Mouse (Mus musculus) layer of hippocampus, postnatal 36 days (tissue): ENCODE data around the gene Prrg4. TPM values are rescaled to one million over a fixed set of nuclear protein-coding genes. Genes with fewer than 3 reads are reported as not detected.
"Not testable (repeated sequence)": the region's sequence is repeated elsewhere in the genome, so short reads cannot be mapped to it uniquely, and the experiment has no call there.

Experiments used
- DNase-seq, 2 experiments: peaks; one replicate each; pipeline ENCODE4 v3.0.0; 2022
- total RNA-seq, 2 experiments: library from RNA; stranded (reverse); gene quantifications; 2 replicates each; pipeline ENCODE4 v1.2.3; 2021

Gene Prrg4
- total RNA-seq, 2 experiments from 2014 or later, result 0.20 to 0.56 TPM

DNA sequence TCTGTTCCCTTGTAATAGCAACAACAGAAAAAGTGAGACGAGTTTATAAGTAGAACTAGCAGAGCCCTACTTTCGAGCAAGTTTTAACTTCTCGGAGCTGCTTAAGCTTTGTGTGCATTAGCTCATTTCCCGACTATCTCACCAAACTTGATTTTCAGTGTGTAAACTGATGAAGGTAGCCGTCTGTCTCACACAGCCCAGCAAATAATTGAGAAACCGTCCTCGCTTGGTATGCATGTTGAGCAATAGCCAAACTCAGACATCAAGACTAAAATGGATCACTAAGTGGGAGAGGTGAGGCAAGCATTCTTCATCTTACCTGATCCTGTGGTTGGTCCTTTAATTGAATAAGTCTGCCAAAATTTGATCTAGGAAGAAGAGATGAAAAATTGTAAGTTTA, 7.9 kb downstream of the Prrg4 start:
- no peak for DNase-seq

DNA sequence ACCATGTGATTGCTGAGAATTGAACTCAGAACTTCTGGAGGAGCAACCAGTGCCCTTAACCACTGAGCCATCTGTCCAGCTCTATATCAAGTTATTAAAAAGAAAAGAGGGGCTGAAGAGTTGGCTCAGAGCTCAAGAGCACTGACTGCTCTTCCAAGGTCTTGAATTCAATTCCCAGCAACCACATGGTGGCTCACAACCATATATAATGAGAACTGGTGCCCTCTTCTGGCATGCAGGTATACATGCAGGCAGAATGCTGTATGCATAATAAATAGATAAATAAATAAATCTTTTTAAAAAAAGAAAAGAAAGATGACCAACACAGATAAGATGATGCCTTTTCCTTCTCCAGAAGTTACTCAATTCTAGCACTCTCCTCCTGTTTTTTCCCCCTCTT, 8.7 kb downstream of the Prrg4 start:
- no peak for DNase-seq

DNA sequence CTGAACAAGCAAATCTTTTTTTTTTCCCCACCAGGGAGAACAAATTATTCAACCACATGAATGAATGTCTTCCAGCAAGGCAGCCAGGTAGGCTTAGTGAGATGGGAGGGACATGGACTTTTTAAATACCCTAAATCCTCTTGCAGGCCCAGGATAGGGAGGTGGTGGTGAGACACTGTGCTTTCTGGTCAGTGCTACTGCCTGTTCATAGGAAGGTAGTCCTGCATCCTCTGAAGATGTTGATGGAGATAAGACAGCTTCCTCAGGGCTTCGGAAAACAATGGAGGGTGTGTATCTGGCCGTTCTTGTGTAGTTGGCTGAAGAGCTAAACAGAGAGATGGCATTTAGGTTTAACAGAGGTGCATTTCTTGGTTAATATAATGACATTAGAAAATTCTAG, 17.2 kb downstream of the Prrg4 start:
- DNase-seq, result no peak

DNA sequence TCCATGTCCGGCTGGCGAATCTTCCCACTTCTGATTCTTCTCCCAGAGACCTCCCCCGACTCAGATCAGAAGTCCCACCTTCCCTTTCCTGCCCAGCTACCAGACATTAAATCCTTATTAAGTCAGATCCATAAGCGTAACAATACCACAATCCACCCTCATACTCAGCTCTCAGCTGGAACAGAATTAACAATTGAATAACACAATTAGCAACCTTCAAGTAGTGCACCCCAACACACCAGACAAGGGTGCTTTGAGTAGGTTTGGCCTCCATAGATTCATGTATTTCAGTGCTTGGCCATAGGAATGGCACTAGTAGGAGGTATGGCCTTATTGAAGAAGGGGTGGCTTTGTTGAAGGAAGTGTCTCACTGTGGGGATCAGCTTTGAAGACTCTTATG, 23.5 kb downstream of the Prrg4 start:
- no peak for DNase-seq

DNA sequence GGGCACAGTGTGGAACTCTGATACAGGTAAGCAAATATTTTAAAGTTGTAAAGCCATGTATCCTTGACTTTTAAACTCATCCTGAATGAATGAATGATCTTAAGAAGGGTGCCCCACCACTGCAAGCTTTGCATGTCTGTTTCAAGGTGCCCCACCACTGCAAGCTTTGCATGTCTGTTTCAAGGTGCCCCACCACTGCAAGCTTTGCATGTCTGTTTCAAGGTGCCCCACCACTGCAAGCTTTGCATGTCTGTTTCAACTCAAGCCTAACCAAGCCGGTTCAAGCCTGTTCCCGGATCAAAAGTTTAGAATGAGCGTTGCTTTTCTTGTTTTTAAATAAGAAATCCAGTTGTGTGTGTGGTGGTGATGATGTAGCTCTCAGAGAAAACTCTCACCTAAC, 30.9 kb downstream of the Prrg4 start:
- DNase-seq, result not testable (repeated sequence)

DNA sequence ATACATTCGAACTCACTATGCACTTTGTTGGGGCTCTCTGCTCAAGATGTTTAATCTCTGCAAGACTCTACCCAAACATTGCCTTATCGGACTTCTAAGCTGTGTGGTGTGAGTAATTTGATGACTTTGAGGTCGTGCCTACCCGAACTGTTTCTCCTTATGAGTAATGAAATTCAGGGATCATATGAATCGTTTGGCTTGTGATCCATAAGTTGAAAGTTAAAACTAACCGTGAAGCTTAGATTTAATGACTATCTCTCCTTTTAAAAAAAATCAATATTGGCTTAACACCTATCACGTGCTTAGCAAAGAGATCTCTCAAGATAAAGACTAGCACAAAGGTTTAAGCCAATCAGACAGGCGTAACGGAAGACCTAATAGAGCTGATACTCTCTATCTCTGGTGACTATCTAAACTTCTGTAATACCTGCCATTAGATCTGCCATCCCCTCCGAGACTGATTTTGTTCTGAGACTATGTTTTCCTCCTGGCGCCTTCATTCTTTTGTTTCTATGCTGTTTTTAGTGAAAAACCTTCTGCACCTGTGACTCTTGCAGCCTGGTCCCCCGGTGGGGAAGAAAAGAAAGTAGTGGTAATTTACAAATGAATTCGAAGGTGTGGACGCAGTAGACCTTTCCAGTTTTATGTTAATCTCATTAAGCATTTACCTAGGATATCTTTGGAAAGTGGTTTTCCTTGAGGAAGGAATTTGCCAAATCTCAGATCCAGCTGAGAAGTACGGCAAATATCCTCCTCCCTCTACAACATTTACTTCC, 31.9 kb downstream of the Prrg4 start:
- no peak for DNase-seq

DNA sequence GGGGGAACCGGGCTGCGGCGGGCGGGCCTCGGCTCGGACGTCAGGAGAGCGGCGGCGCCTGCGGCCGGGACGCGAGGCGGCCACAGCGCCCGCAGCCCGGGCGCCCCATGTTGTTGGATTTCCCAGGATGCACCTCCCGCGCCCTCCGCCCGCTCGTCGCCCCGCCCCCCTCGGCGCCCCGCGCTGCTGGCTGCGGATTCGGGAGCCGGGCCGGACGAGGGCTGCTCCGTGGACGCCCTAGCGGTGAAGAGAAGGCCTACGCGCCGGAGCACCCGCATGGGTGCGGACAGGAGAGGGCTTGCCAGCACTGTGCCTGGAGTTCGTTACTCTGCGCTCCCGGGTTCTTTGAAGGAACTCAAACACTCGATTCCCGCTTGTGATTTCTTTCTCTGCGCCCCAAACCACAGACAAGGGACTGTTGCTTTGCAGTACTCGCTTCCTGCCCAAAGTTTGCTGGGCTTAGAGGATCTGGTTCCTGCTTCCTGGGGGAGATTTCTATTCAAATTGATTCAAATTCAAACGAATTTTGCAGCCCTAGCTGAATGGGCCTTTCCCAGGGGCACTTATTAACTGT, 32.7 kb downstream of the Prrg4 start:
- DNase-seq, result peak; percentile 86 to 87

DNA sequence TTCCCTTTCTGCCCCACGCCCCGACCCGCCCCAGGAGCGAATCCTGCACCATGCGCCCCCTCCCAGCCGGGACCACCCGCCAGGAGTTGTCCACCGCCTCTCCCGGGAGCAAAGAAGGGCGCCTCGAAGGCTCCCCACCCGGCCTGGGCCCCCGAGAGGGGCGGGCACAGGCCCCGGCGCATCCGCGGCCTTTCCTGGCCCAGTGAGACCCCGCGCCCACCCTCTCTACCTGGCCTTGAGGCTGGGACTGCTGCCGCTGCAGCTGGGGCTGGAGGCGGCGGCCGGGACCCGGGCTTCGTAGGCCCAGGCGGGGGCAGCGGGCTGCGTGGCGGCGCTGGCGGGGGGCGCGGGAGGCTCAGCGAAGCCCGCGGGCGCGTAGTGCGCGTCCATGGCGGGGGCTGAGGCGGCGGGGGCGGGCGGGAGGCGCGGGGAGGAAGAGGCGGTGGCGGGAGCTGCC, 33.3 kb downstream of the Prrg4 start, which contains the start of gene Qser1:
Gene Qser1 (minus strand): TSS at position 390 of the 457 bp plus-strand sequence.
- no peak for DNase-seq

DNA sequence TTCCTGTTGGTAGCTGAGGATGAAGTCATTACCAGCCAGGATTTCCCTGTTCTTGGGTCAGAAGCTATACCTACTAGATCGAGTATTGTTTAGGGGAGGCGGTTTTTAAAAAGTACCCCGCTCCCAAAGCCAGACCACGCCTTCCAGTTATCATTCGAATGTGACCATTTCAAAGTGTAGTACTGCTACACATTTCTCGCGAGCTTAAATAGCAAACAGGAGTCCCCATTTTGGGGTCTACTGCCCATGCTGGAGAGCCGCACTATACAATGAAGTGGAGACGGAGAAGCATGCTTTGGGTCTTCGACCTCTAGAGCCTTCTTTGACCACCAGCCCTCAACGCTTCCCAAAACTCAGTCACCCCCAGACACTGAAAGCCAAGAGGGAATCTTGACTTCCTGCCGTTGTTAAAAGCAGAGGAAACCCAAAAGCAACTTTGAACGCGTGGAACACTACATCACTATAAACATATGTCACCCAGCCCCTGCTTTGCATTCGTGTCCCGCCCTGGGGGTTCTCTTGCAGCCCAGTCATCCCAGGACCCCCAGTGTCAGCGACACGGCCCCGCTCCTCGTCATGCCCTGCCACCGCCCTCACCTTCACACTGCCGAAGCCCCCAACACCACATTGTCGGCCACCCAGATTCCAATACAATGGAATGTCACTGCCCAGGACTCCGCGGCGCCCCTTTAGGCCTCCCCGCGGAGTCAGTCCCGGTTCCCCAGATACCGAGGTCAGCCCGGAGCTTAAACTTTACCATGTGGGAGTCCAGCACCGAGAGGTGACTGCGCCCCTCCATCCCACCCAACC, 33.9 kb downstream of the Prrg4 start:
- DNase-seq, result peak; percentile 12 to 19

DNA sequence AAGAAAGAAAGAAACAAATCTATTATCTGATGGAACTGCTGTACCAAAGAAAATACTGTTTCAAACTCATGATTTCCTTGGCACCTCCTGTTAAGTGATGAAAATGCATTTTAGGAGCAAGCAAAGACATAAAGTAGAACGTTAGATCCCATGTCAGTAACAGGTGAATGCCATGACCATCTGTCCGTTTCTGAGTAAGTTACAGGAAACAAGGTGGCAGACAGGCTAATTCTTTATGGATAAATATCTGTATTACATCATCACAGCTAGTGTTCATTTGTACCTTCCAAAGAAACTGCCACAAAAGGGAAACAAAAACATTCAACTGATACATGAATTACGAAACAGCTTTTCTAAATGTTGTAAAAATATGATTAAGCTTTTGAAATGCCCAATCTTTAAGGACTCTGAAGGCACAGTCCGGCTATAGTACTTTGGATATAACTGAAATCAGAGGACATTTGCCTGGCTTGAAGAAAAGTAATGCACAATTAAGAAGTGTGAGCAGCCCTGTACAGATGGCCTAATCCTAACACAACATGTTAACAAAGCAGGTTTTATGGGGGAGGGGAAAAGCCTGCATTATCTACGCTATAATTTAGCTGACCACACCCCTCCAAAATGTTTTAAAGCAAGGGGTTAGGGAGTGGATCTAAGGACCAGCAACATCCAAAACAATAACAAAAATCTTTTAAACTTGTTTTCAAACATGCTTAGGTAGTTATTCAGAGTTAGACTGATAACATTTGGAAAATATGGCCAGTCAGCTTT, 35.3 kb downstream of the Prrg4 start:
- DNase-seq, result no peak

DNA sequence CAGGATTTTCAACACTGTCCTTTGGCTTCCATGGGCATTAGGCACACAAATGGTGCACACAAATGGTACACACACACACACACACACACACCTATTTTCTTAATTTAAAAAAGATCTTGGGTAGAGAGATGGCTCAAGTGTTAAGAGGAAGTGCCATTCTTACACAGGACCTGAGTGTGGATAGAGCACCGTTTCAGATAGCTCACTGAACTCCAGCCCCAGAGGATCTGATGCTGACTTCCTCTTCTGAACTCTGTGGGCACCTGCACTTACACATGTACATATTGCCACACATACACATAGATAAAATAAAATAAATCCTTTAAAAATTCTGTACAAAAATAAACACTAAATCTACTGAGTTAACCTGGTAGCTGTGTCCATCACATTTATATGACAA, 44.2 kb downstream of the Prrg4 start:
- DNase-seq, result no peak

Other genes starting within 250 kb of the Prrg4 start
- 10 to 100 TPM; 40.8 to 44.0 TPM for gene Tcp11l1, start 137.7 kb downstream of the Prrg4 start, total RNA-seq
- not detected for gene Pin1rt1, start 133.5 kb downstream of the Prrg4 start, total RNA-seq
- gene Depdc7, start 107.0 kb downstream of the Prrg4 start, total RNA-seq, result 1 to 10 TPM; 1.9 to 2.2 TPM
- gene Qser1, start 33.1 kb downstream of the Prrg4 start, total RNA-seq, result 10 to 100 TPM; 10.5 to 11.3 TPM
- 1 to 10 TPM; 1.5 to 2.1 TPM for gene Ccdc73, start 17.9 kb upstream of the Prrg4 start, total RNA-seq
- gene Eif3m, start 167.2 kb upstream of the Prrg4 start, total RNA-seq, result 100 to 1,000 TPM in 1 of 2 experiments, 10 to 100 TPM in 1; 97.1 to 101 TPM
- not detected for gene Gm11060, start 242.1 kb upstream of the Prrg4 start, total RNA-seq